Mouse (Mus musculus): ENCODE measurements around the gene Ctnnd2. TPM values are rescaled to one million over a fixed set of nuclear protein-coding genes. Genes with fewer than 3 reads are reported as not detected.

Ctnnd2 gene
- polyA plus RNA-seq, 1 experiment: 4.6 TPM

DNA sequence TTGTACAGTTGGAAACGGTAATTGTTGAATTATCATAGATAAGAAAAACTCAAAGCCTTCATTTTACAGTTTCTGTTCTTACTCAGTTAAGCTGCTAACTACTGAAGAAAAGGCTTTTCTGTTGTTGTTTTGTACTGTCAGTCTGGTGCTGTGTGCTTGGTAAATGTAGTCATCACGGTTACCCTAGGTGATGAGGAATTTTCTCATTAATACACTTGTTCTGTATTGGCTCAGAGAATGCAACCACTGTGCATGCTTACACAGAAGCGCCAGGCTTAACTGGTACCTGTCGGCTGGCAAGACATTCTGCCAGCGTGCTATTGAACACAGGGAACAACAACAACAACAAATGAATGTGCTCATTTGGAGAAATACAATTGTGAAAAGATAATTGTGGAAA is 103.3 kb downstream of the Ctnnd2 start:
- H3K27ac ChIP-seq (ENCODE audit: control insufficient read depth, insufficient read depth, low read length): no peak overlapping the region
- no peak for DNase-seq
- H3K4me1 ChIP-seq (replicated peaks; ENCODE audit: control insufficient read depth, insufficient read depth, low read length): no peaks in the 10 kb centered on the region
- TF ChIP-seq POLR2A (IDR thresholded peaks at IDR 0.05; ENCODE audit: control insufficient read depth, extremely low read depth, insufficient read depth, low read length, poor library complexity) (no peak), CTCF (IDR thresholded peaks at IDR 0.05; ENCODE audit: borderline replicate concordance, control insufficient read depth, extremely low read depth, insufficient read depth, low read length, poor library complexity) (no peak)
- H3K27me3 ChIP-seq (ENCODE audit: control insufficient read depth, insufficient read depth, low read length): no peaks in the 10 kb centered on the region
- no peaks in the 10 kb centered on the region for H3K36me3 ChIP-seq (ENCODE audit: control insufficient read depth, insufficient read depth, low read length)
- 90% methylated on average over 5 of the region's 5 CpGs for WGBS
- no peak overlapping the region for H3K4me3 ChIP-seq (ENCODE audit: control insufficient read depth, insufficient read depth, low read length)

DNA sequence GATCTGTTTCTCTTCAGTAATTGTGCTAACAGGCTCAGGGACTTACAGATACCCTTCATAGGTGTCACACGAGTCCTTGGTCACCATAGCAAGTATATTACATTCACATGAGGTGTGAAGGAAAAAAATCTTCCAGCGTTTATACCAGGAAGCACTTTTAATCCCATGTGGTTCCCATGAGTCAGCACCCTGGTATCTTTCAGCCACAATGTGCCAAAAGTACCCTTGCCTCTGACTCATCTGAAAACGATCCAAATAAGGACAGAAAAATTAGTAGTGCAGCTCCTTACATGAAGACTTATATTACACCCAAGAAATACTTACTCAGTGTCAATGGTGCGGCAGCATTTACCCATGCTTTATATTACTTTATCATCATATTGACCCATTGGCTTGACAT is 104.3 kb downstream of the Ctnnd2 start:
- WGBS: 76% methylated on average over 4 of the region's 4 CpGs
- TF ChIP-seq POLR2A (IDR thresholded peaks at IDR 0.05; ENCODE audit: control insufficient read depth, extremely low read depth, insufficient read depth, low read length, poor library complexity): no peak
- no peak for TF ChIP-seq CTCF (IDR thresholded peaks at IDR 0.05; ENCODE audit: borderline replicate concordance, control insufficient read depth, extremely low read depth, insufficient read depth, low read length, poor library complexity)
- H3K27me3 ChIP-seq (ENCODE audit: control insufficient read depth, insufficient read depth, low read length): no peaks in the 10 kb centered on the region
- no peaks in the 10 kb centered on the region for H3K36me3 ChIP-seq (ENCODE audit: control insufficient read depth, insufficient read depth, low read length)
- H3K27ac ChIP-seq (ENCODE audit: control insufficient read depth, insufficient read depth, low read length): no peak overlapping the region
- H3K4me3 ChIP-seq (ENCODE audit: control insufficient read depth, insufficient read depth, low read length): no peak overlapping the region
- no peaks in the 10 kb centered on the region for H3K4me1 ChIP-seq (replicated peaks; ENCODE audit: control insufficient read depth, insufficient read depth, low read length)
- no peak for DNase-seq

DNA sequence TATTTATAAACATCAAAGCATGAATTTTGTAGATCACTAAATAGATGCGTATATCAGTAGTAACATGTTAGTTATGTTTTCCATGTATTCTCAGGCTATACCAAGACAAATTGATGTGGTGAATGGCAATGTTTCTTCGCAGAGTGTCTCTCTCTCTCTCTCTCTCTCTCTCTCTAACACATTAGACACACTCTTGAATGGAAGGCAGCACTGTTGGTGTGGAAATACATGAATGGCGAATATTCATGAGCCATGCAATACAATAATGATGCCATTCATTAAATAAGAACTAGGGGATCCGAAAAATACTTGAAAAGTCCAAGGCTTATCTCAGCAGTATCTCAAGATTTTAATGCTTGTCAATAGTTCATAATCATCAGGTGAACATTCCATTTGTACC is 106.2 kb downstream of the Ctnnd2 start:
- 83% methylated on average over 4 of the region's 4 CpGs for WGBS
- no peaks in the 10 kb centered on the region for H3K36me3 ChIP-seq (ENCODE audit: control insufficient read depth, insufficient read depth, low read length)
- no peak overlapping the region for H3K4me3 ChIP-seq (ENCODE audit: control insufficient read depth, insufficient read depth, low read length)
- no peak overlapping the region for H3K27ac ChIP-seq (ENCODE audit: control insufficient read depth, insufficient read depth, low read length)
- DNase-seq: no peak
- TF ChIP-seq CTCF (IDR thresholded peaks at IDR 0.05; ENCODE audit: borderline replicate concordance, control insufficient read depth, extremely low read depth, insufficient read depth, low read length, poor library complexity) (no peak), POLR2A (IDR thresholded peaks at IDR 0.05; ENCODE audit: control insufficient read depth, extremely low read depth, insufficient read depth, low read length, poor library complexity) (no peak)
- H3K27me3 ChIP-seq (ENCODE audit: control insufficient read depth, insufficient read depth, low read length): no peaks in the 10 kb centered on the region
- no peaks in the 10 kb centered on the region for H3K4me1 ChIP-seq (replicated peaks; ENCODE audit: control insufficient read depth, insufficient read depth, low read length)

DNA sequence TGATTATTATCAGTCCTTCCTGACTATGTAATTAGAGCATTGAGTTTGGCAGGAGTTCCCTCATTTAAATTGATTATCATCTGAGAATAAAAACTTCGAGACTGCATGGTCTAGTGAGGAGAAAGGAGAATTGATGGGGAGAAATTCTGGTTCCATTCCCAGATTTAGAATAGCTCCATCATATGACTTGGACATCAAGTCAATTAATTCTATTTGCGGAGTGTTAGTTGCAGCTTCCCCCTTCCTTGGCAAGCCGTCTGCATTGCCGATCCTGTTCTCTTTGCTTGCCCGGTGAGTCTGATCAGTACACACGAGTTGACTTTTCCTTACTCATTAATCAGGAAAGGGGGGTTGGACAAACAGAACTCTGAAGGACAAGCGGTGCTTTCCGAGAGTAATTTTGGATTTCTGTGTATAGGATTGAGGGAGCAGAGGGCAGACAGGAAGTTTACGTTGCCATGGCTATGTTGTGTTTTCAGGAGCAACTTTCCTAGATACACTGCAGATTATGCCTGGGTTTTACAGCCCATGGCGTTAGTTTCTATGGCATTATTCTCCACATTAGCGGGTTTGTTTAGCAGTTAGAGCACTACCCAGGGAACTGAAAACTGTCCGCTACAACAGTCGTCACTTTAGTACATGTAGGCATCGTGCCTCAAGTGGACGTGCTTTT is 113.3 kb downstream of the Ctnnd2 start:
- WGBS: 89% methylated on average over 15 of the region's 15 CpGs
- no peak for DNase-seq
- Histone ChIP-seq H3K4me3 (ENCODE audit: control insufficient read depth, insufficient read depth, low read length) (no peak overlapping the region), H3K4me1 (replicated peaks; ENCODE audit: control insufficient read depth, insufficient read depth, low read length) (no peaks in the 10 kb centered on the region), H3K36me3 (ENCODE audit: control insufficient read depth, insufficient read depth, low read length) (no peaks in the 10 kb centered on the region), H3K27ac (ENCODE audit: control insufficient read depth, insufficient read depth, low read length) (no peak overlapping the region), H3K27me3 (ENCODE audit: control insufficient read depth, insufficient read depth, low read length) (no peaks in the 10 kb centered on the region)
- no peak for TF ChIP-seq CTCF (IDR thresholded peaks at IDR 0.05; ENCODE audit: borderline replicate concordance, control insufficient read depth, extremely low read depth, insufficient read depth, low read length, poor library complexity)
- no peak for TF ChIP-seq POLR2A (IDR thresholded peaks at IDR 0.05; ENCODE audit: control insufficient read depth, extremely low read depth, insufficient read depth, low read length, poor library complexity)

DNA sequence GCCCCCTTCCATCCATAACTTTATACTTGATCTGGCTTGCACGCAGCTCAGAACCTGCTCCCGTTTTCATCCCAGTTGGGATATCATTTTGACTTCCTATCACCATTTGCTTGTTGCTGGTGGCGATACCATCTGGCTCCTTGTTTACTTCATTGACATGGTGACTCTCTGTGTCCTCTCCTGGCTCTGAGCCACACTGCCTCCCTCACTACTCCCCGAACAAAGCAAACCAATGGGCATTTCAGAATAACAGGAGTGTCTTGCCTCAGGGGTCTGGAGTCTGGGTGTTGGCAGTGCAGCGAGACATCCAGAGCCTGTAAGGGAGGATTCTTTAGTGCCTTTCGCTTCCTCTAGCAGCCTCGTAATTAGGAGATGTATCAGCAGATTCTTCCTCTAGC is 113.9 kb downstream of the Ctnnd2 start:
- Histone ChIP-seq H3K27ac (ENCODE audit: control insufficient read depth, insufficient read depth, low read length) (no peak overlapping the region), H3K27me3 (ENCODE audit: control insufficient read depth, insufficient read depth, low read length) (no peaks in the 10 kb centered on the region), H3K4me1 (replicated peaks; ENCODE audit: control insufficient read depth, insufficient read depth, low read length) (no peaks in the 10 kb centered on the region), H3K36me3 (ENCODE audit: control insufficient read depth, insufficient read depth, low read length) (no peaks in the 10 kb centered on the region), H3K4me3 (ENCODE audit: control insufficient read depth, insufficient read depth, low read length) (no peak overlapping the region)
- TF ChIP-seq CTCF (IDR thresholded peaks at IDR 0.05; ENCODE audit: borderline replicate concordance, control insufficient read depth, extremely low read depth, insufficient read depth, low read length, poor library complexity) (no peak), POLR2A (IDR thresholded peaks at IDR 0.05; ENCODE audit: control insufficient read depth, extremely low read depth, insufficient read depth, low read length, poor library complexity) (no peak)
- WGBS: 93% methylated on average over 7 of the region's 7 CpGs
- DNase-seq: no peak

DNA sequence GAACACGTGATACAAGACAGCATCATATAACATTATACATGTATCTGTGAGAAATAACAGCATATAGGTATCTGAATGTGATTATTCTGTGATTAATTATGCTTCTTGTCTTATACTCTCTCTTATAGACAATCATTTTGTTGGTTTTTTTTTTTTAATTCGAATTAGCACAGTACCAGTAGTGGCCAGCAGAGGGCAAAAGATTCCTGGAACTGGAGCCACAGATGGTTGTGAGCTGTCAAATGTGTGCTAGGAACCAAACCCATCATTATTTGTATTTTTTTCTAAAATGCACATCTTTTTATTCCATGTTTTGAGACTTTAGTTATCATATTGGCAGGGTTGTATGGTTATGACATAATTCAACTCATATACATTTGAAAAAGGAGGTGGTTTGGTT is 130.4 kb downstream of the Ctnnd2 start:
- no peak for DNase-seq
- H3K36me3 ChIP-seq (ENCODE audit: control insufficient read depth, insufficient read depth, low read length): no peaks in the 10 kb centered on the region
- no peak overlapping the region for H3K4me3 ChIP-seq (ENCODE audit: control insufficient read depth, insufficient read depth, low read length)
- no peaks in the 10 kb centered on the region for H3K27me3 ChIP-seq (ENCODE audit: control insufficient read depth, insufficient read depth, low read length)
- WGBS: 71% methylated on average over 2 of the region's 2 CpGs
- H3K27ac ChIP-seq (ENCODE audit: control insufficient read depth, insufficient read depth, low read length): no peak overlapping the region
- TF ChIP-seq POLR2A (IDR thresholded peaks at IDR 0.05; ENCODE audit: control insufficient read depth, extremely low read depth, insufficient read depth, low read length, poor library complexity) (no peak), CTCF (IDR thresholded peaks at IDR 0.05; ENCODE audit: borderline replicate concordance, control insufficient read depth, extremely low read depth, insufficient read depth, low read length, poor library complexity) (no peak)
- no peaks in the 10 kb centered on the region for H3K4me1 ChIP-seq (replicated peaks; ENCODE audit: control insufficient read depth, insufficient read depth, low read length)

DNA sequence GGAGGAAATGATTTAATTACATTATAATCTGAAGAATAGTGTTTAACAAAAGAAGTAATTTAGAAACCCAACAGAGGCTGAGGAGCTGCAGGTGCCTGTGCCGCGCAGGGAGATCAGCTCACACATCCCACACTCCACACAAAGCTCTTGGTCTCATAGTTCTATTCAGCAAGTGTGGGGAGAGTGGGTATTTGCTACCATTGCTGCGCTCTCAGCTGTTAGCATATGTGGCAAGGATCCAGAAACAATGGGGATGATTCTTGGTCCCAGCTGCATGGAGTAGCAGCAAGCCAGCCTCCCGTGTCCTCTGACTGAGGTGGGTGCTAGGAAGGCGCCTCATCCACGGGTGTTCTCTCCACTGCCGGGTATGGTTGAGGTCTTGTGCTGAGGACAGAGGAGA is 134.0 kb downstream of the Ctnnd2 start:
- Histone ChIP-seq H3K36me3 (ENCODE audit: control insufficient read depth, insufficient read depth, low read length) (no peaks in the 10 kb centered on the region), H3K4me3 (ENCODE audit: control insufficient read depth, insufficient read depth, low read length) (no peak overlapping the region), H3K27ac (ENCODE audit: control insufficient read depth, insufficient read depth, low read length) (no peak overlapping the region), H3K4me1 (replicated peaks; ENCODE audit: control insufficient read depth, insufficient read depth, low read length) (no peaks in the 10 kb centered on the region), H3K27me3 (ENCODE audit: control insufficient read depth, insufficient read depth, low read length) (no peaks in the 10 kb centered on the region)
- TF ChIP-seq CTCF (IDR thresholded peaks at IDR 0.05; ENCODE audit: borderline replicate concordance, control insufficient read depth, extremely low read depth, insufficient read depth, low read length, poor library complexity): no peak
- TF ChIP-seq POLR2A (IDR thresholded peaks at IDR 0.05; ENCODE audit: control insufficient read depth, extremely low read depth, insufficient read depth, low read length, poor library complexity): no peak
- WGBS: 94% methylated on average over 7 of the region's 7 CpGs
- DNase-seq: no peak
